Mouse (Mus musculus) embryo, embryonic 11.5 days (tissue): ENCODE data around the gene Slbp.

Source experiments
- DNase-seq: peaks from one replicate; pipeline ENCODE4 v3.0.0-alpha.2; 2012; ENCODE audit warnings: low read depth, low spot score

The Slbp gene

GRCm38 (mm10) chr5:33651921-33652782 lies at the start of gene Slbp:
Gene Slbp, minus strand, starts transcription at chr5:33652574.
- peak; percentile 95 for DNase-seq

- DNase-seq, result no peak
These were observed 49.5 kb upstream of the Slbp start for GRCm38 (mm10) chr5:33701832-33702231.

GRCm38 (mm10) chr5:33700010-33700409 lies 47.6 kb upstream of the Slbp start:
- no peak for DNase-seq

- no peak for DNase-seq
These were observed 46.3 kb upstream of the Slbp start for GRCm38 (mm10) chr5:33698669-33699068.

- DNase-seq, result no peak
These were observed 45.7 kb upstream of the Slbp start for GRCm38 (mm10) chr5:33697947-33698512.

GRCm38 (mm10) chr5:33697534-33697933 lies 45.2 kb upstream of the Slbp start:
- no peak for DNase-seq

GRCm38 (mm10) chr5:33696430-33696829 lies 44.1 kb upstream of the Slbp start:
- no peak for DNase-seq

GRCm38 (mm10) chr5:33695718-33696121 lies 43.3 kb upstream of the Slbp start:
- DNase-seq, result no peak

- peak; percentile 40 for DNase-seq
These were observed 42.7 kb upstream of the Slbp start for GRCm38 (mm10) chr5:33694848-33695717.

GRCm38 (mm10) chr5:33694461-33694847 lies 42.1 kb upstream of the Slbp start:
- DNase-seq, result no peak

- DNase-seq, result peak; percentile 70
These were observed 40.0 kb upstream of the Slbp start for GRCm38 (mm10) chr5:33692393-33692792.

GRCm38 (mm10) chr5:33689852-33690645 lies 37.7 kb upstream of the Slbp start:
- DNase-seq, result no peak

GRCm38 (mm10) chr5:33689221-33689844 lies 37.0 kb upstream of the Slbp start:
- DNase-seq, result peak; percentile 16

- DNase-seq, result no peak
These were observed 36.2 kb upstream of the Slbp start for GRCm38 (mm10) chr5:33688278-33689220.

GRCm38 (mm10) chr5:33687142-33687541 lies 34.8 kb upstream of the Slbp start:
- DNase-seq, result no peak

- DNase-seq, result no peak
These were observed 32.6 kb upstream of the Slbp start for GRCm38 (mm10) chr5:33684932-33685331.

GRCm38 (mm10) chr5:33683897-33684652 lies 31.7 kb upstream of the Slbp start:
- DNase-seq, result peak; percentile 39

- no peak for DNase-seq
These were observed 30.6 kb upstream of the Slbp start for GRCm38 (mm10) chr5:33682963-33683362.
